Mouse (Mus musculus): Measurements from ENCODE around the gene Hes6. TPM values are rescaled to one million over a fixed set of nuclear protein-coding genes. Genes with fewer than 3 reads are reported as not detected.

The Hes6 gene
- polyA plus RNA-seq, 1 experiment, result 5.1 TPM

DNA sequence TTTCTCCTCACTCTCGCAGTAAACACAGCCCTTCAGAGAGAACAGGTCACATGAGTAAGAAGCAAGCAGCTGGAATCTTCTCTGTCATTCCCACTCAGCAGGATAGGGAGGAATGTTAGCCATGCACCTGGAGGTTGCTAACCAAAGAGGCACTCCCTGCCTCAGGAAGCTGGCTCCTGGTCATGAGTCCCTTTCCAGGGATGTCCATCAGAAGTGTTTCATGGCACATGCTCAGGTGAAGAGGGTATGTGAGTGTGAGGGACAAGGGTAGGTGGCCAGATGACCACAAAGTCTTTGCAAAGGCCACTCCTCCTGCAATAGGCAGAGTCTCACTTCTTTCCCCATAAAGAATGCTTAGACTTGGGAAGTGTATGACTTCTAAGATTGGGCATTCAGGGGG lies 4.2 kb upstream of the Hes6 start:
- Histone ChIP-seq H3K4me3 (ENCODE audit: control insufficient read depth, low read depth, low read length) (no peak overlapping the region), H3K4me1 (ENCODE audit: control insufficient read depth, insufficient read depth, low read length) (peaks cover 13% of the 10 kb centered on the region), H3K27me3 (ENCODE audit: control insufficient read depth, insufficient read depth, low read length) (no peaks in the 10 kb centered on the region), H3K36me3 (ENCODE audit: control insufficient read depth, insufficient read depth, low read length) (no peaks in the 10 kb centered on the region; the same call in 1 of the 2 replicates), H3K27ac (ENCODE audit: control insufficient read depth, insufficient read depth, low read depth, low read length) (no peak overlapping the region)
- TF ChIP-seq CTCF (IDR thresholded peaks at IDR 0.05; ENCODE audit: control insufficient read depth, insufficient read depth, insufficient replicate concordance, low read depth, low read length), result no peak
- no peak for TF ChIP-seq POLR2A (IDR thresholded peaks at IDR 0.05; ENCODE audit: control insufficient read depth, low read depth, low read length)

DNA sequence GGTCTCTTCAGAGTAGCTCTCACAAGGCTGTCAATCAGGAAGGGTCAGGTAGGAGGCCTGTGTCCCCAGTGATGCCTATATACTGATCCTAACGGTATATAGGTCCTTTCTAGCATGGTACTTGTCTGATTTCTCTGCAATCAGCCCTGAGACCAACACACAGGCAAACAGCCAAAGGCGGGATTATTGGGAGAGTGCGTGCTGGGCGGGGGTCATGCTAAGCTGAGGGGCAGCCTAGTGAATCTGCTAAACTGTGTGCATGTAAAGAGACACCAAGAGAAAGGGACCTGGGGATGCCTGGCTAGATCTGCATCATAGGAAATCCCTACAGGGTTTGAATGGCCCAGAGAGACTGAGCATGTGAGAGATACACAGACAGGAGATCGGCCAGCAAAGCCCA lies 1.5 kb upstream of the Hes6 start:
- Histone ChIP-seq H3K4me3 (ENCODE audit: control insufficient read depth, low read depth, low read length) (no peak overlapping the region), H3K36me3 (ENCODE audit: control insufficient read depth, insufficient read depth, low read length) (no peaks in the 10 kb centered on the region; the same call in 1 of the 2 replicates), H3K27me3 (ENCODE audit: control insufficient read depth, insufficient read depth, low read length) (no peaks in the 10 kb centered on the region), H3K27ac (ENCODE audit: control insufficient read depth, insufficient read depth, low read depth, low read length) (no peak overlapping the region), H3K4me1 (ENCODE audit: control insufficient read depth, insufficient read depth, low read length) (peaks cover 23% of the 10 kb centered on the region)
- TF ChIP-seq POLR2A (IDR thresholded peaks at IDR 0.05; ENCODE audit: control insufficient read depth, low read depth, low read length) (no peak), CTCF (IDR thresholded peaks at IDR 0.05; ENCODE audit: control insufficient read depth, insufficient read depth, insufficient replicate concordance, low read depth, low read length) (no peak)

DNA sequence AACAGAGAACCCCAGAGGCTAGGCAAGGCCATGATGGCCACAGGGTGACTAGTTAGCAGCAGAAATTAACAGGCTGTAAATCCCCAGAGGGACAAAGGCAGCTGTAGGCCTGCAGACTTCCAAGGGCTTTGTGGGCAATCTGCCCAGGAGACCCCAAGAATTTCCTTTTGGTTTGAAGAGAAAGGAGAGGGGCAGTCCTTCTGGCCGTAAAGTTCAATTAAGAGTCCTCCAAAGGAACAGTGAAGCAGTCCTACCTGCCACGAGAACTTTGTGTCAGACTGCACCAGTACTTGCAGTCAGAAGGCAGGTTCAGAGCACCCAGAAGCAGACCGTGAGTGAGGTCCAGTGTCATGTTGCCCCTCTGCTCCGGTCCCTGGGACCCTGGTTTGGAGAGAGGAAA lies 1.1 kb upstream of the Hes6 start:
- Histone ChIP-seq H3K36me3 (ENCODE audit: control insufficient read depth, insufficient read depth, low read length) (no peaks in the 10 kb centered on the region; the same call in 1 of the 2 replicates), H3K4me3 (ENCODE audit: control insufficient read depth, low read depth, low read length) (no peak overlapping the region), H3K27me3 (ENCODE audit: control insufficient read depth, insufficient read depth, low read length) (no peaks in the 10 kb centered on the region), H3K27ac (ENCODE audit: control insufficient read depth, insufficient read depth, low read depth, low read length) (no peak overlapping the region), H3K4me1 (ENCODE audit: control insufficient read depth, insufficient read depth, low read length) (peaks cover 23% of the 10 kb centered on the region)
- TF ChIP-seq POLR2A (IDR thresholded peaks at IDR 0.05; ENCODE audit: control insufficient read depth, low read depth, low read length), result no peak
- no peak for TF ChIP-seq CTCF (IDR thresholded peaks at IDR 0.05; ENCODE audit: control insufficient read depth, insufficient read depth, insufficient replicate concordance, low read depth, low read length)

DNA sequence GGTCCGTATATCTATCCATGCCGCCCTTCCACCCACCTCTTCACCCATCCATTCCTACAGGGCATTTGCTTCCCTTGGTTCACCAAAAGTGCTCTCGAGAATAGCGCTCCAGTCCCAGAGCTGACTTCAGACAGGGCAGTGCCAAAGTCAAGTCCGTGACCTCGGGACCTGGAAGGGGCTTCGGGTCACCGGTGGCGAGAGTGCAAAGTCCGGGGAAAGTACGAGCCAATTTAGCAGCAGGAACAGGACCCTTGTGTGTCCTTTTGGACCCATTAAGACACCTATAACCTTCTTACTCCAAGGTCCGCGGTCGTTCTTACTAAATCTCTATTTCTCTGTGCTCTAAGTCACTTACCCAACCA lies 321 bp downstream of the Hes6 start:
- peak overlapping the region; percentile 55 for H3K4me3 ChIP-seq (ENCODE audit: control insufficient read depth, low read depth, low read length)
- no peaks in the 10 kb centered on the region for H3K27me3 ChIP-seq (ENCODE audit: control insufficient read depth, insufficient read depth, low read length)
- no peaks in the 10 kb centered on the region; the same call in 1 of the 2 replicates for H3K36me3 ChIP-seq (ENCODE audit: control insufficient read depth, insufficient read depth, low read length)
- H3K4me1 ChIP-seq (ENCODE audit: control insufficient read depth, insufficient read depth, low read length), result peaks cover 23% of the 10 kb centered on the region
- TF ChIP-seq POLR2A (IDR thresholded peaks at IDR 0.05; ENCODE audit: control insufficient read depth, low read depth, low read length) (no peak), CTCF (IDR thresholded peaks at IDR 0.05; ENCODE audit: control insufficient read depth, insufficient read depth, insufficient replicate concordance, low read depth, low read length) (no peak)
- no peak overlapping the region for H3K27ac ChIP-seq (ENCODE audit: control insufficient read depth, insufficient read depth, low read depth, low read length)

DNA sequence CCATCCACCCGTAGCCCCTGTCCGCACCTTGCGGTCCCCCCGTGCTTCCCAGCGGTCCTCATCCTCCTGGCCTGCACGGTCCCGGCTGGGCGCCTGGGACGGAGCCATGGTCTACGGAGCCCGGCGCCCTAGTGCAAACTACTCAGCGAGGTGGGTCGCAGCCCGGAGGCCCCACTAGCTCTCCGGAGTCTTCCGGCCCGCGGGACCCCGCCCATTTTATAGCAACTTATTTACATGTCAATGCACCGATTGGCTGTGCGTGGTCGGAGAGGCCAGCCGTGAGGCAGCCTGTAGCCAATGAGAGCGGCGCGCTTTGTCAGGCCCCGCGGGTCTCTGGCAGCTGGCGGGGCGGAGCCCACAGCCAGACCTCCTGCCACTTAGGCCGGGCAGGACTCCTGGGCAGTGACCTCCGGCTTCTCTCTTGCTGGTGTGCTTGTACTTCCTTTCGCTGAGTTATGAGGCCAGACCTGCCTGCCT lies 770 bp downstream of the Hes6 start:
- no peaks in the 10 kb centered on the region; the same call in 1 of the 2 replicates for H3K36me3 ChIP-seq (ENCODE audit: control insufficient read depth, insufficient read depth, low read length)
- H3K27me3 ChIP-seq (ENCODE audit: control insufficient read depth, insufficient read depth, low read length), result no peaks in the 10 kb centered on the region
- peak; percentile 63 for TF ChIP-seq POLR2A (IDR thresholded peaks at IDR 0.05; ENCODE audit: control insufficient read depth, low read depth, low read length)
- TF ChIP-seq CTCF (IDR thresholded peaks at IDR 0.05; ENCODE audit: control insufficient read depth, insufficient read depth, insufficient replicate concordance, low read depth, low read length), result no peak
- H3K4me1 ChIP-seq (ENCODE audit: control insufficient read depth, insufficient read depth, low read length), result peaks cover 23% of the 10 kb centered on the region
- H3K4me3 ChIP-seq (ENCODE audit: control insufficient read depth, low read depth, low read length), result peak overlapping the region; percentile 84
- H3K27ac ChIP-seq (ENCODE audit: control insufficient read depth, insufficient read depth, low read depth, low read length), result 0 out of 2 replicates have a peak overlapping the region, but pooled peaks have one; percentile 8

DNA sequence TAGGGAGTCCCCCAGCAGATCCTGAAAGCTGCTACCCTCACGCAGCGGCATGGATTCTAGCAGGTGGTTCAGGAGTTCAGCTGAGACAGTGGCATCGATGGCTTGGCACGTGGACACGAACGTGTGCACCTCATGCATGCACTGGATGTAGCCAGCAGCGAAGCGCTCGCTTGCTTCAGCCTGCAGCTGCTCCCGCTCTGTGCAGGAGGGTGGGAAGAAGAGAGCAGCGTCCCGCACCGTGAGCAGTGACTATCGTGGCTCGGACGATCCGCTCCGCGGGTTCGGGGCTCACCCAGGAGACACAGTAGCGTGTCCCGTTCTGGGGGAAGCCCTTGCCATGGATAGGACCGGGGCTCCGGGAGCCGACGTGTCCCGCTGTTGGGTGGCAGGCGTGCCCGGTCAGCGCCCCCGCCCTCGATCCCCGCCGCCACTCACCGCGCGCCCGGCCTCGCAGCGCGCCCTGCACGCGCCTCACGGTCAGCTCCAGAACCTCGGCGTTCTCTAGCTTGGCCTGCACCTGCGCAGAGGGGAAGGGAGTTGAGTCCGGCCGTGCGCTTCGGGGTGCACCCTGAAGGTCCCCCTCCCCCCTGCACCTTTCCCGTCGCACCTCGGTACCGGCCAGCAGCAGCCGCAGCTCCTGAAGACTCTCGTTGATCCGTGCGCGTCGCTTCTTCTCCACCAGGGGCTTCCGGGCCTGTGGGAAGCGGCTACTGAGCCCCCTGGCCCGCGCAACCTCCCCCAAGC lies 1.4 kb downstream of the Hes6 start:
- no peaks in the 10 kb centered on the region for H3K36me3 ChIP-seq (ENCODE audit: control insufficient read depth, insufficient read depth, low read length)
- no peaks in the 10 kb centered on the region for H3K27me3 ChIP-seq (ENCODE audit: control insufficient read depth, insufficient read depth, low read length)
- peaks cover 26% of the 10 kb centered on the region for H3K4me1 ChIP-seq (ENCODE audit: control insufficient read depth, insufficient read depth, low read length)
- 0 out of 2 replicates have a peak overlapping the region, but pooled peaks have one; percentile 8 for H3K27ac ChIP-seq (ENCODE audit: control insufficient read depth, insufficient read depth, low read depth, low read length)
- TF ChIP-seq POLR2A (IDR thresholded peaks at IDR 0.05; ENCODE audit: control insufficient read depth, low read depth, low read length) (no peak), CTCF (IDR thresholded peaks at IDR 0.05; ENCODE audit: control insufficient read depth, insufficient read depth, insufficient replicate concordance, low read depth, low read length) (0 out of 2 replicates have a peak, but pooled peaks have one; percentile 0)
- peak overlapping the region; percentile 84 for H3K4me3 ChIP-seq (ENCODE audit: control insufficient read depth, low read depth, low read length)

DNA sequence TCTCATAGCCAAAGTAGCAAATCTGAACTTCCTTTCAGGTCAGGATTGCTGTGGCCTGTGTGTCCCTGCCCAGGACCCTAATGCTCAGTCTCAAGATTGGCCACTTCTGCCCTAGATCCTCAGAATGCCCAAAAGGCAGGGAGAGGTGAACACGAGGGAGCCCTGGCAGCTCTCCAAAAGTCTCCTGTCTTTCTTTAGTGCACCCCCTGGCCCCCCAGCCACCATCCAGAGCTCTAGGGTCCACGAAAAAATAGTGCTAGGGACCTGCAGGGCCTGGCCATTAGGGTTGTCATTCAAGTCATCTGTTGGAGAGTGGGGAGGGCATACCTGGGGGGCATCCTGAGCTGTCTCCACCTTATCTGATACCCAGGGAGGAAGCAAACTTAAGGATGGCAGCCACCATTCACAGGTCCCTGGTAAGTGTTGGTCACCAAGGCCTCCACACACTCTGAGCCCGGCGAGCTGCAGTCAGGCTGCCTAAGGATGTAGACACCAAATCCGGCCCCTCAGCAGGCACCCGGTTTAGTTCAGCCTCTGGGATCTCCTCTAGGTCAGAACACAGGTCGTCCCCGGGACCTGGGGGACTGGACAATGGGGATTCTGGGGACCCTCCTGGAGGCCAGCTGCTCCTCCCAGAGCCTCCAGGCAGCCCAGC lies 2.1 kb downstream of the Hes6 start:
- Histone ChIP-seq H3K27me3 (ENCODE audit: control insufficient read depth, insufficient read depth, low read length) (no peaks in the 10 kb centered on the region), H3K36me3 (ENCODE audit: control insufficient read depth, insufficient read depth, low read length) (no peaks in the 10 kb centered on the region), H3K4me1 (ENCODE audit: control insufficient read depth, insufficient read depth, low read length) (peaks cover 26% of the 10 kb centered on the region), H3K27ac (ENCODE audit: control insufficient read depth, insufficient read depth, low read depth, low read length) (no peak overlapping the region), H3K4me3 (ENCODE audit: control insufficient read depth, low read depth, low read length) (no peak overlapping the region)
- TF ChIP-seq POLR2A (IDR thresholded peaks at IDR 0.05; ENCODE audit: control insufficient read depth, low read depth, low read length), result no peak
- no peak for TF ChIP-seq CTCF (IDR thresholded peaks at IDR 0.05; ENCODE audit: control insufficient read depth, insufficient read depth, insufficient replicate concordance, low read depth, low read length)
